Mouse (Mus musculus) midbrain, embryonic 11.5 days (tissue): ENCODE results near the gene Umps. TPM values are rescaled to one million over a fixed set of nuclear protein-coding genes. Genes with fewer than 3 reads are reported as not detected.
A peak's percentile ranks its signal among the peaks of the same experiment; 100 is the strongest.

ENCODE experiments used
- ATAC-seq: fragments of 200-750 bp; cut with Nextera tagmentation; 2 replicates; pipeline ENCODE4 v1.8.0; 2017; ENCODE audit warnings: moderate TSS enrichment, moderate library complexity; ENCODE audit not compliant: low FRiP score
- DNase-seq: peaks from one replicate; pipeline ENCODE4 v3.0.0; 2015; ENCODE audit warnings: low spot score; ENCODE audit errors: missing footprints
- H3K27ac ChIP-seq: fragments of 300-500 bp; sonication (generic); 2 replicates; pipeline ENCODE4 v1.5.1; 2014; ENCODE audit warnings: low read depth, low read length
- H3K27me3 ChIP-seq: fragments of 300-500 bp; sonication (generic); 2 replicates; pipeline ENCODE4 v1.6.1; 2014; ENCODE audit warnings: mild to moderate bottlenecking, low read length, moderate library complexity, mixed read lengths; ENCODE audit not compliant: control insufficient read depth, insufficient read depth
- H3K36me3 ChIP-seq: fragments of 300-500 bp; sonication (generic); 2 replicates; pipeline ENCODE4 v1.6.1; 2014; ENCODE audit warnings: mild to moderate bottlenecking, low read length, moderate library complexity, mixed read lengths; ENCODE audit not compliant: control insufficient read depth, insufficient read depth
- H3K4me1 ChIP-seq: fragments of 300-500 bp; sonication (generic); 2 replicates; pipeline ENCODE4 v1.6.1; 2014; ENCODE audit warnings: low read length; ENCODE audit not compliant: control insufficient read depth, insufficient read depth
- H3K4me2 ChIP-seq: fragments of 300-500 bp; sonication (generic); 2 replicates; pipeline ENCODE4 v1.6.1; 2014; ENCODE audit warnings: mild to moderate bottlenecking, moderate library complexity
- H3K4me3 ChIP-seq: fragments of 300-500 bp; sonication (generic); 2 replicates; pipeline ENCODE4 v1.5.1; 2014; ENCODE audit warnings: low read depth, low read length
- H3K9ac ChIP-seq: fragments of 300-500 bp; sonication (generic); 2 replicates; pipeline ENCODE4 v1.6.1; 2014; ENCODE audit warnings: low read length
- H3K9me3 ChIP-seq: fragments of 300-500 bp; sonication (generic); 2 replicates; pipeline ENCODE4 v1.6.1; 2016; ENCODE audit warnings: low read length; ENCODE audit not compliant: control insufficient read depth
- WGBS: fragments of 180-500 bp; shearing (Covaris S2); extraction: QIAGEN DNeasy Blood & Tissue Kit; methylation state at CpG from one replicate; pipeline ENCODE4 v1.1.7; 2014; 5-methylcytosine and 5-hydroxymethylcytosine counted together
- polyA plus RNA-seq: library from polyadenylated mRNA; unstranded; fragments of >200 nt; fragmentation: Nextera tagmentation; extraction: Ambion mirVana; gene quantifications from 2 replicates; pipeline ENCODE4 v1.2.1, GENCODE M21; 2014

The Umps gene
- polyA plus RNA-seq, 1 experiment from 2014 or later, result 72.9 TPM

DNA sequence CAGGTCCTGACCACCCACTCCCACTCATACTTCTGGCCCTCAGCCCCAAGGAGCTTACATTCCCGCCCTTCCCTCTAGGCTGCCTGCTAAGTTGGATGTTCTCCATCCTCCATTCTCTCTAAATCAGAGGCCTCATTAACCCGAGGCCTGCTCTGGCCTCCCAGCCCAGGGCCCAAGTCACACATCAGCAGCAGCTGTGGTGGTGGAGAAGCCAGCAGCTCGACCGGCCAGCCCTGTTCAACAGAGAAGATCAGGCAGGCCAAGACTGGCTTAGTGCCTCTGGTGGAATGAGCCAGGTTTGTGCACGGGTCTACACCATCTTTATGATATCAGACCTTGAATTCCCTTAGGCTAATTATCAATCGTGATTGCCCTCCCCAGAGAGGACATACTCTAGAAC lies 36.1 kb downstream of the Umps start:
- Histone ChIP-seq H3K9ac (no peak overlapping the region), H3K9me3 (no peaks in the 10 kb centered on the region), H3K36me3 (no peaks in the 10 kb centered on the region), H3K4me3 (no peak overlapping the region), H3K27ac (no peak overlapping the region), H3K27me3 (no peaks in the 10 kb centered on the region), H3K4me2 (no peak overlapping the region), H3K4me1 (no peaks in the 10 kb centered on the region)
- DNase-seq (no peak), ATAC-seq (no peak)
- WGBS, result 86% methylated on average over 6 of the region's 6 CpGs

DNA sequence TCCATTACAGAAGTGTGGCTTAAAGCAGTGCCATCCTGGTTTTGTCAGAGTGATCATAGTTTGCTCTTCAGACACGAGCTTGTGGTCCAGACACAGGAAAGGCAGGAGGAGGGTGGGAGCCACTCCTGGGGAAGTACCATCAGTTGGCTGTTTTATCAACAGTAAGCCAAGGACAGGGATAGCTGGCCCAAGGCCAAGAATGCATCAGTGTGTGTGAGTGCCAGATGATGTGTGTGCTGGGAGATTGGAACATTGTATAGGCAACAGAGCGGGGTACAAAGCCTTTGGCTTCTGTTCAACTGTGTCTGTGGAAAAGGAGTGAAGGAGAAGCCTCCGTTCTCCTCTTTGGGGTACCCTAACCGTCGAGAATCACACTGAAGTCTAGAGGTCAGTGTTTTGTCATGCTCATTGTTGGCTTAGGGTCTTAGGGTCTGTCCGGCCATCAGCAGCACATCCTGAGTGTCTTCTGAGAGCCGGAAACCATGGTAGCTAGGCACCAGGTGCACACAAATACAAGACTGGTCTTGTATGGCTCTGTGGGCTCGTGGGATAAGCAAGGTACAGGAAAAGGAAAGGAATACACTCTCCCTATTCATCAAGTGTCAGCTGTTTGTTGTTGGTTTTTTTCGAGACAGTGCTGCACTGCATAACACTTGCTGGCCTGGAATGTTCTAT lies 37.9 kb downstream of the Umps start:
- H3K36me3 ChIP-seq, result no peaks in the 10 kb centered on the region
- H3K4me1 ChIP-seq, result no peaks in the 10 kb centered on the region
- H3K27me3 ChIP-seq, result no peaks in the 10 kb centered on the region
- no peak for DNase-seq
- H3K9me3 ChIP-seq, result no peaks in the 10 kb centered on the region
- H3K4me3 ChIP-seq, result no peak overlapping the region
- H3K27ac ChIP-seq, result no peak overlapping the region
- no peak overlapping the region for H3K4me2 ChIP-seq
- H3K9ac ChIP-seq, result no peak overlapping the region
- ATAC-seq, result no peak
- WGBS, result 82% methylated on average over 9 of the region's 9 CpGs

DNA sequence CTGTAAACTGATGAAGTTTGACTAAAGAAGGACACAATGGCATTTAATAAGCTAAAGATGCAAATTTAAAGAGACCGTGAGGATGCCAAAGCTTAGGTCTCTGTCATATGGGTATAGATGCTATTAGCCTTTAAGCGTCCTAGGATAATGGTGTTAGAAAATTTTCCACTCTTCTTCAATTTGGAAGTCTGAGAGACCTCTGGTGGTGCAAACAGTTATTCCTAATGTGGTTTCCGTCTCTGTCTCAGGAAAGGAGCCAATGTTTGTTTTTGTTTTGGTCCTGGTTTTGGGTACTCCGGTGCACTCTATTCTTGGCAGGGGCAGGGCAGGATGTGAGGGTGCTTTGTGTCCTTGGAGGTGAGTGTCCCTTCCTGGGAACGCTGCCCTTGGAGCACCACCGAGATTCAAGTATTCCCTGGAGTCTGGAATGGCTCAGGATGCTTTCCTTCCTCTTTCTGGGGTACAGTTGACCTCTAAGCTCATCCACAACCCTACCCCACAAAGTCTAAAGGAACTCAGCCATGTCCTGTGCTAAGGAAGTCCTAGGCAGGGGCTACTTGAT lies 39.5 kb downstream of the Umps start:
- H3K27ac ChIP-seq, result no peak overlapping the region
- H3K4me3 ChIP-seq, result no peak overlapping the region
- DNase-seq, result no peak
- ATAC-seq, result no peak
- no peak overlapping the region for H3K4me2 ChIP-seq
- WGBS, result 86% methylated on average over 6 of the region's 6 CpGs
- H3K9ac ChIP-seq, result no peak overlapping the region
- no peaks in the 10 kb centered on the region for H3K27me3 ChIP-seq
- H3K9me3 ChIP-seq, result no peaks in the 10 kb centered on the region
- no peaks in the 10 kb centered on the region for H3K36me3 ChIP-seq
- no peaks in the 10 kb centered on the region for H3K4me1 ChIP-seq

DNA sequence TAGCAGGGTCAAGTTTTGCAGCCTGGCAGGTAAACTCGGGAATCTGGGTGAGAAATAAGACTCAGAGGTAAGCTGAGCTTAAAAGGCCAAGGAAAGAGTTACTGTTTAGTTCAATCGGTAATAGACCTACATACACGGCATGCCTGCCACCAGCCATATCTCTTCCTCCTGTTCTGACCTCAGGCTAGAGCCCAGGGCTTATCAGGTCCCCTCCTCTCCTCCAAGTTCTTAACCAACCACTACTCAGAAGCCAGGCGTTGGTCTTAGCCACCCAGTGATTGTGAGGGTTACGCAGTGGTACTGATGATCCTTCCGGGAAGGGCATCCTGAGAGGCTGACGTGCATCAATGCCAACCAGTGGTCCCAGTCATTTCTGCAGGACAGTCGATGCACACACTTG lies 43.1 kb downstream of the Umps start:
- 93% methylated on average over 8 of the region's 8 CpGs for WGBS
- Histone ChIP-seq H3K4me2 (no peak overlapping the region), H3K36me3 (no peaks in the 10 kb centered on the region), H3K9me3 (no peaks in the 10 kb centered on the region), H3K4me1 (no peaks in the 10 kb centered on the region), H3K27me3 (no peaks in the 10 kb centered on the region), H3K27ac (no peak overlapping the region), H3K9ac (no peak overlapping the region), H3K4me3 (no peak overlapping the region)
- DNase-seq (no peak), ATAC-seq (no peak)

DNA sequence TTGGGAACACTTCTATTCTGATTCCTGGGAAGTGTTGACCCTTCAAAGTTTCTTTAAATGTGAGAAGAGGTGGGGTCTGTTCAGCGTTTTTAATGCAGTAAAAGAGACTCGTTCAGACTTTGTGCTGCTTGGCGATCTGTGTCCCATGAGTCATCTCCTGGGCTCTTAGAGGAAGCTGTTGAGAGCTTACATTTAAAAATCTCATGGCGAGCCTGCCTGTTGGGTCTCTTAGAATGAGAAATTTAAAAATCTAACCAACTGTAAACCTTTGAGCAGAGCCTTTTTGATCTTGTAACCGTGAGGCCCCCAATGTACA lies 43.9 kb downstream of the Umps start:
- no peaks in the 10 kb centered on the region for H3K9me3 ChIP-seq
- no peaks in the 10 kb centered on the region for H3K4me1 ChIP-seq
- no peaks in the 10 kb centered on the region for H3K27me3 ChIP-seq
- H3K4me2 ChIP-seq, result no peak overlapping the region
- H3K36me3 ChIP-seq, result no peaks in the 10 kb centered on the region
- H3K27ac ChIP-seq, result no peak overlapping the region
- 80% methylated on average over 5 of the region's 5 CpGs for WGBS
- H3K9ac ChIP-seq, result no peak overlapping the region
- DNase-seq (no peak), ATAC-seq (no peak)
- no peak overlapping the region for H3K4me3 ChIP-seq

DNA sequence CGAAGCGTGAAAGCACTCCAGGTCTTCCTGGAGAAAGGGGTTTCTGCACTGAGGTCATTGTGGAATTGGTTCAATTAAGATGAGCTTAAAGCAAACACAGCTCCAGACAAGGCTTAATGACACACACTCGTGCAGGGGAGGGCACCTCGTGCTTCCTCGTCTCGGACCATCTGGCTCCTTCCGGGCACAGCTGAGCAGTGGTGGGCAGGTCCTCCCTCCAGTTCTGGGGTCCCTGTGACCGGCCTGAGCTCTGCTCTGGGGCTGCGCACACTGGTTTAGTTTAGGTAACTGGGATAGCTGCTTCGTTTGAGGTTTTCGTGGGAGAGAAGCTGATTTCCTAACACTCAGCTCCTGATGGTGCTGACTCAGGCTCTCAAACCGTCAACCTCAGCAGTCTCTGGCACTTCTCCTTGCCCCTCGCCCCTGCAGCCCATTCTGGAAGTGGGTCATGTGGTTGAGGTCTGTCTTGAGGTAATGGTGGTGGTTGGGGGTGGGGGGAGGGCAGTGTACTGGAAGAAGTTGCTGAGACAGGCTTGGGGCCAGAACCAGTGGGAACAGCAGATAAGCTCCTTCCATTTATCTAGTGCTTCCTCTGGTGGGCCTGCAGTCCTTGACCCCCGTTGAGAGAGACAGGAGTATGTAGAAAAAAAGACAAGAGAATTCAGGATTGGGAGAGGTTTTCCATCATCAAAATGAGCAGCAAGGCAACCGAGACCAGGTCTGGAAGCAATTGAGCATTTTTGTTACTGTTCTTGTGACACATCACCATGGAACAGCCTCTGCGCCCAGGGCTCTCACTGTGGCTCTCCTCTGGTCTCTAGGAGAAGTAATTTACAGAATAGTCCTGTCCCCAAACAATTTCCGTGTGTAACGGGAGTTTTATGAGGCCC lies 44.5 kb downstream of the Umps start:
- H3K4me3 ChIP-seq, result no peak overlapping the region
- ATAC-seq (peak; percentile 72; the same call in 1 of the 2 replicates), DNase-seq (no peak)
- no peak overlapping the region for H3K9ac ChIP-seq
- WGBS, result 66% methylated on average over 18 of the region's 18 CpGs
- H3K36me3 ChIP-seq, result no peaks in the 10 kb centered on the region
- H3K4me1 ChIP-seq, result no peaks in the 10 kb centered on the region
- H3K9me3 ChIP-seq, result no peaks in the 10 kb centered on the region
- H3K27ac ChIP-seq, result no peak overlapping the region
- H3K4me2 ChIP-seq, result no peak overlapping the region
- H3K27me3 ChIP-seq, result no peaks in the 10 kb centered on the region

DNA sequence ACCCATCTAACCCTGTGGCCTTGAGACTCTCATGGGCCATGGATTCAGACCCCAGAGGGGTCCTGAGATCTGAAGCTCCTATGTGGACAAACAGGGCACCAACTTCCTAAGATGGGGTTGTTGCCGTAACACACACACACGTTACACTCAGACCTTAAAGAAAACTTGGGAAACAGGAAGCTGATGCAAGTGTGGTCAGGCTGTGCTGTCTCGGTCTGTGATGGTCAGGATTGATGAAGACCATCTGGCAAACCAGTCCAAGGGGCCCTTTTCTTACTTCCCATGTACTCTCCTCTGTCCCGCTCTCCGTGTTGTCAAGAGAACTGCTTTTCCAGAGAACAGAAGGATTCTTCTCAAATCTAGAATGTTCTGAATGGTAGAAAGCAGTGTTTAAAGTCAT lies 45.3 kb downstream of the Umps start:
- no peak overlapping the region for H3K4me3 ChIP-seq
- no peaks in the 10 kb centered on the region for H3K9me3 ChIP-seq
- no peaks in the 10 kb centered on the region for H3K4me1 ChIP-seq
- WGBS, result 89% methylated on average over 5 of the region's 5 CpGs
- H3K9ac ChIP-seq, result no peak overlapping the region
- no peaks in the 10 kb centered on the region for H3K36me3 ChIP-seq
- H3K4me2 ChIP-seq, result no peak overlapping the region
- no peaks in the 10 kb centered on the region for H3K27me3 ChIP-seq
- H3K27ac ChIP-seq, result no peak overlapping the region
- ATAC-seq (no peak), DNase-seq (no peak)

DNA sequence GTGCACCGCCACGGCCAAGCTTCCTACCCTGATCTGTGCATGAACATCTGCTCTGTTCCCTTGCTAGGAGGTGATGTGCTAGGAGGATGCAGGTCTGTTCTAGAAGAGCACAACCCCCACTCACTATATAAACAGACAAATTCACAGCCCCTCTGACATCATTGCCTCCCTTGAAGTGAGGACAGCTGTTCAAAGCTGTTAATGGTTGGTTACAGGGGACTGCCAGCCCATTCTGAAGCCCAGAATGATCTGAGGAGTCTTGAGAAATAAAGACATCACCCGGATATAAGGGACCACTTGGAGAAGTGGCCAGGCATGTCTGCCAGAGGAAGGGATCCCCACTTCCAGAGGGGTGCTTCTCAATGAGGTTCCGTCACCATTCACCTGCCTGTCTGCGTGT lies 48.9 kb downstream of the Umps start:
- DNase-seq, result peak; percentile 54
- Histone ChIP-seq H3K36me3 (no peaks in the 10 kb centered on the region), H3K27me3 (no peaks in the 10 kb centered on the region)

DNA sequence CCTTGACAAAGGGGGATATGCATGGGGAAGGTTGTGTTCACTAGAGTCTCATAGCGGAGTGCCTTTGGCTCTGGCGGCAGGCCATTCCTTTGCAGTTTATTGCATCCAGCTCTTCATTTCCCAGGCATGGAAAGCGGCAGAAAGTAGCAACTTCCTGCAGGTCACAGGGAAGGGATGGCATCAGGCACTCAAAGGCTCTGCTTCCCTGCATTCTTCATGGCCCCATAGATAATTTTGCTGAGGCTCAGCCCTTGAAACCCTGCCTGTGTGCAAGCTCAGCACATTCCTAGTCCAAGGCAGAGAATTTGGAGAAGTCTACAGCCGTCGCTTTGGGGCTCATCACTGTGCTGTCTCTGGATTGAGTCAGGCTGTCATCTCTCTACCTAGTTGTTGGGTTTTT lies 49.4 kb downstream of the Umps start:
- DNase-seq (peak; percentile 56), ATAC-seq (no peak)
- no peaks in the 10 kb centered on the region for H3K9me3 ChIP-seq
- WGBS, result 79% methylated on average over 5 of the region's 5 CpGs
- no peaks in the 10 kb centered on the region for H3K4me1 ChIP-seq
- H3K4me2 ChIP-seq, result no peak overlapping the region
- no peak overlapping the region for H3K4me3 ChIP-seq
- no peaks in the 10 kb centered on the region for H3K27me3 ChIP-seq
- no peak overlapping the region for H3K9ac ChIP-seq
- no peaks in the 10 kb centered on the region for H3K36me3 ChIP-seq
- H3K27ac ChIP-seq, result no peak overlapping the region

More for the DNA sequence above, 48.9 kb downstream of the Umps start:
- H3K27ac ChIP-seq, result no peak overlapping the region
- H3K4me1 ChIP-seq, result no peaks in the 10 kb centered on the region
- no peak for ATAC-seq
- WGBS, result 92% methylated on average over 5 of the region's 5 CpGs
- H3K9me3 ChIP-seq, result no peaks in the 10 kb centered on the region
- no peak overlapping the region for H3K4me3 ChIP-seq
- H3K4me2 ChIP-seq, result no peak overlapping the region
- H3K9ac ChIP-seq, result no peak overlapping the region
